17 mouse cellular contexts compared by ENCODE assay signal in the genomic region with DNA sequence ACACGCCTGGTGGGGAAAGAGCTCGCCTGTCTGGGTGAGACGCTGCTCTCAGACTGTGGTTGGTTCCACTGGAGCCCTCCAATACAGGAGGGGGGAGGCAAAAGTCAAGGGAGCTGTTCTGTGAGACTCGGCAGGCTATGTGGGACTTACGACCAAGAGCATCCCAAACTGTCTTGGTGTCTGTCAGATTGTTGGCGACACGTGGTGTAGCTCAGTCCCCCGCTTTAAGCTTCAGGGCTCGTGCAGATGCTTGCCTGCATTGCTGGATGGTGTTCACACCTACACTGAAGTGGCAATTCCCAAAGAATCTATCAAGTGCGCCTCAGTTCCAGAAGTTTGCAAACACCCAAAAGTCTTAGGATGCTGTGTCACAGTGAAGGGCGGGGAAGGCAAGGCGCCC.
"Had no signal": no experiment of that assay in that cellular context is flagged by ENCODE, and none has a peak within 500 bp of the region (broad histone marks: within the 10 kb centered on the region; RNA-seq: fewer than 3 reads in every experiment).

No protein-coding gene starts in this region.

- DNase-seq: left cerebral cortex, postnatal 4 days; liver; liver, embryonic 13.5 days; liver, postnatal 0 days; lung, adult 18-20 months; lung, adult 2 months; lung, embryonic 14.5 days; lung, postnatal 10 days; lung, postnatal 14 days; lung, postnatal 36 days; lung, postnatal 4 days; midbrain, embryonic 14.5 days had no signal

- ATAC-seq: liver, embryonic 12.5 days; liver, postnatal 0 days; lung, postnatal 0 days; midbrain, embryonic 13.5 days; midbrain, embryonic 15.5 days; midbrain, embryonic 16.5 days had no signal
